Mouse (Mus musculus): ENCODE measurements around the gene Rtn3.

- TF ChIP-seq CTCF (IDR thresholded peaks at IDR 0.05; ENCODE audit: control insufficient read depth, insufficient read depth, insufficient read length) (no peak), MYOG (IDR thresholded peaks at IDR 0.05; ENCODE audit: control insufficient read depth, extremely low read depth, insufficient read length) (no peak), USF1 (IDR thresholded peaks at IDR 0.05; ENCODE audit: low read depth) (no peak), CEBPB (IDR thresholded peaks at IDR 0.05; ENCODE audit: low read depth) (no peak), MAX (IDR thresholded peaks at IDR 0.05) (no peak), MYOD1 (IDR thresholded peaks at IDR 0.05; ENCODE audit: control insufficient read depth, insufficient read length, low read depth) (no peak), FOSL1 (IDR thresholded peaks at IDR 0.05; ENCODE audit: insufficient read depth, low read length, poor library complexity, severe bottlenecking) (no peak)
These were observed 48.8 kb upstream of the Rtn3 start for GRCm38 (mm10) chr19:7531906-7532305.

Measured in C2C12 (cell line).